Mouse (Mus musculus) MEL (cell line): ENCODE data around the gene Gm20388. TPM values are rescaled to one million over a fixed set of nuclear protein-coding genes. Genes with fewer than 3 reads are reported as not detected.

Experiments
- DNase-seq: peaks from one replicate; pipeline ENCODE4 v3.0.0; 2011; ENCODE audit warnings: low read depth, low spot score
- H3K27ac ChIP-seq: 2 replicates; pipeline ENCODE4 v1.5.1; 2012; ENCODE audit warnings: low read depth, mild to moderate bottlenecking, control low read depth, low read length, moderate library complexity; ENCODE audit not compliant: control insufficient read depth
- H3K27me3 ChIP-seq, 2 experiments: fragments of 150-350 bp in 1 of 2; sonication (generic) in 1 of 2; 2 replicates each; pipeline ENCODE4 v1.6.1; 2012; ENCODE audit warnings: low read length in 2 of 2, mild to moderate bottlenecking in 2 of 2, improper control_type of control experiment in 1 of 2, moderate library complexity in 1 of 2; ENCODE audit not compliant: insufficient read depth in 2 of 2, control insufficient read depth in 1 of 2
- H3K36me3 ChIP-seq, 2 experiments: 2 replicates each; pipeline ENCODE4 v1.6.1; 2012 to 2014; ENCODE audit warnings: low read length in 2 of 2, improper control_type of control experiment in 1 of 2, inconsistent platforms in 1 of 2, mild to moderate bottlenecking in 1 of 2; ENCODE audit not compliant: insufficient read depth in 2 of 2, control insufficient read depth in 1 of 2
- H3K4me1 ChIP-seq, 2 experiments: fragments of 150-350 bp in 1 of 2; sonication (generic) in 1 of 2; 2 replicates each; pipeline ENCODE4 v1.6.1; 2012; ENCODE audit warnings: low read length in 2 of 2, improper control_type of control experiment in 1 of 2, mild to moderate bottlenecking in 1 of 2; ENCODE audit not compliant: insufficient read depth in 2 of 2, control insufficient read depth in 1 of 2
- H3K4me3 ChIP-seq, 2 experiments: fragments of 150-350 bp in 1 of 2; sonication (generic) in 1 of 2; 2 replicates each; pipeline ENCODE4 v1.5.1; 2012; ENCODE audit warnings: low read depth in 2 of 2, low read length in 2 of 2, mild to moderate bottlenecking in 2 of 2, moderate library complexity in 2 of 2, control low read depth in 1 of 2, improper control_type of control experiment in 1 of 2; ENCODE audit not compliant: control insufficient read depth in 1 of 2, insufficient read depth in 1 of 2
- H3K79me2 ChIP-seq: 2 replicates; pipeline ENCODE4 v1.6.1; 2012; ENCODE audit warnings: mild to moderate bottlenecking, low read length, moderate library complexity; ENCODE audit not compliant: control insufficient read depth, poor library complexity, insufficient read depth
- H3K9ac ChIP-seq: 2 replicates; pipeline ENCODE4 v1.6.1; 2012; ENCODE audit warnings: low read depth, mild to moderate bottlenecking, control low read depth, low read length, moderate library complexity; ENCODE audit not compliant: control insufficient read depth, poor library complexity, severe bottlenecking
- H3K9me3 ChIP-seq: fragments of 150-350 bp; sonication (generic); replicated peaks from 2 replicates; pipeline ENCODE4 v1.6.1; 2012; ENCODE audit warnings: mild to moderate bottlenecking, low read length, improper control_type of control experiment, moderate library complexity; ENCODE audit not compliant: insufficient read depth
- BHLHE40 ChIP-seq: IDR thresholded peaks from 2 replicates; pipeline ENCODE4 v1.6.1; 2012; ENCODE audit warnings: low read depth, mild to moderate bottlenecking, inconsistent platforms, low read length, improper control_type of control experiment, borderline replicate concordance
- CHD1 ChIP-seq: IDR thresholded peaks from 2 replicates; pipeline ENCODE4 v1.6.1; 2012; ENCODE audit warnings: low read depth, mild to moderate bottlenecking, inconsistent platforms, low read length, improper control_type of control experiment
- CHD2 ChIP-seq: IDR thresholded peaks from 2 replicates; pipeline ENCODE4 v1.6.1; 2011; ENCODE audit warnings: low read length, improper control_type of control experiment
- CTCF ChIP-seq, 3 experiments: IDR thresholded peaks in 2 of 3; conservative IDR thresholded peaks in 1 of 3; 2 replicates each; pipeline ENCODE4 v1.5.1; 2011 to 2012; ENCODE audit warnings: low read length in 3 of 3, low read depth in 2 of 3, mild to moderate bottlenecking in 2 of 3, improper control_type of control experiment in 1 of 3, inconsistent platforms in 1 of 3, mixed read lengths in 1 of 3, moderate library complexity in 1 of 3; ENCODE audit not compliant: control insufficient read depth in 1 of 3, insufficient read depth in 1 of 3, poor library complexity in 1 of 3, severe bottlenecking in 1 of 3
- EP300 ChIP-seq, 2 experiments: IDR thresholded peaks; 2 replicates each; pipeline ENCODE4 v1.6.1; 2011; ENCODE audit warnings: improper control_type of control experiment in 2 of 2, low read length in 2 of 2, low read depth in 1 of 2, mild to moderate bottlenecking in 1 of 2
- ETS1 ChIP-seq: IDR thresholded peaks from 2 replicates; pipeline ENCODE4 v1.6.1; 2012; ENCODE audit warnings: low read depth, mild to moderate bottlenecking, inconsistent platforms, low read length, improper control_type of control experiment, moderate library complexity
- GABPA ChIP-seq: IDR thresholded peaks from 2 replicates; pipeline ENCODE4 v1.6.1; 2012; ENCODE audit warnings: low read depth, mild to moderate bottlenecking, inconsistent platforms, low read length, improper control_type of control experiment, moderate library complexity
- JUND ChIP-seq: IDR thresholded peaks from 2 replicates; pipeline ENCODE4 v1.6.1; 2011; ENCODE audit warnings: low read depth, mild to moderate bottlenecking, improper control_type of control experiment, low read length
- KAT2A ChIP-seq: conservative IDR thresholded peaks from 2 replicates; pipeline ENCODE4 v1.6.1; 2012; ENCODE audit warnings: low read depth, low read length, improper control_type of control experiment, inconsistent platforms
- MAFK ChIP-seq: IDR thresholded peaks from 2 replicates; pipeline ENCODE4 v1.6.1; 2011; ENCODE audit warnings: low read depth, mild to moderate bottlenecking, low read length, improper control_type of control experiment, borderline replicate concordance
- MAX ChIP-seq: IDR thresholded peaks from 2 replicates; pipeline ENCODE4 v1.6.1; 2011; ENCODE audit warnings: low read length, improper control_type of control experiment
- MXI1 ChIP-seq: IDR thresholded peaks from 2 replicates; pipeline ENCODE4 v1.6.1; 2011; ENCODE audit warnings: mild to moderate bottlenecking, low read depth, low read length, improper control_type of control experiment
- MYC ChIP-seq: IDR thresholded peaks from 2 replicates; pipeline ENCODE4 v1.6.1; 2011; ENCODE audit warnings: low read depth, mild to moderate bottlenecking, low read length, improper control_type of control experiment, moderate library complexity
- NELFE ChIP-seq: IDR thresholded peaks from 2 replicates; pipeline ENCODE4 v1.6.1; 2011; ENCODE audit warnings: low read depth, low read length, improper control_type of control experiment
- RAD21 ChIP-seq: IDR thresholded peaks from 2 replicates; pipeline ENCODE4 v1.6.1; 2011; ENCODE audit warnings: mild to moderate bottlenecking, low read depth, low read length, improper control_type of control experiment
- RCOR1 ChIP-seq: IDR thresholded peaks from 2 replicates; pipeline ENCODE4 v1.6.1; 2012; ENCODE audit warnings: low read depth, mild to moderate bottlenecking, inconsistent platforms, low read length, improper control_type of control experiment
- SIN3A ChIP-seq: IDR thresholded peaks from 2 replicates; pipeline ENCODE4 v1.6.1; 2012; ENCODE audit warnings: low read length, improper control_type of control experiment, inconsistent platforms
- SMC3 ChIP-seq: IDR thresholded peaks from 2 replicates; pipeline ENCODE4 v1.6.1; 2011; ENCODE audit warnings: low read depth, low read length, improper control_type of control experiment
- TAL1 ChIP-seq: IDR thresholded peaks from 2 replicates; pipeline ENCODE4 v1.6.1; 2012; ENCODE audit warnings: mild to moderate bottlenecking, inconsistent platforms, low read length, moderate library complexity, mixed read lengths
- TCF12 ChIP-seq: IDR thresholded peaks from 2 replicates; pipeline ENCODE4 v1.6.1; 2014; ENCODE audit warnings: low read depth, mild to moderate bottlenecking, inconsistent platforms, low read length, improper control_type of control experiment, moderate library complexity
- UBTF ChIP-seq: IDR thresholded peaks from 2 replicates; pipeline ENCODE4 v1.6.1; 2012; ENCODE audit warnings: low read depth, mild to moderate bottlenecking, inconsistent platforms, low read length, improper control_type of control experiment, moderate library complexity, borderline replicate concordance; ENCODE audit not compliant: insufficient read depth
- USF1 ChIP-seq: IDR thresholded peaks from 2 replicates; pipeline ENCODE4 v1.6.1; 2014; ENCODE audit warnings: low read depth, mild to moderate bottlenecking, inconsistent platforms, low read length, improper control_type of control experiment, moderate library complexity
- USF2 ChIP-seq, 2 experiments: IDR thresholded peaks; 2 replicates each; pipeline ENCODE4 v1.6.1; 2011 to 2012; ENCODE audit warnings: improper control_type of control experiment in 2 of 2, low read length in 2 of 2, borderline replicate concordance in 1 of 2, inconsistent platforms in 1 of 2, low read depth in 1 of 2, mild to moderate bottlenecking in 1 of 2; ENCODE audit not compliant: insufficient read depth in 1 of 2
- ZKSCAN1 ChIP-seq: IDR thresholded peaks from 2 replicates; pipeline ENCODE4 v1.6.1; 2012; ENCODE audit warnings: low read depth, mild to moderate bottlenecking, inconsistent platforms, low read length, improper control_type of control experiment, moderate library complexity
- ZMIZ1 ChIP-seq: IDR thresholded peaks from 2 replicates; pipeline ENCODE4 v1.6.1; 2012; ENCODE audit warnings: low read depth, mild to moderate bottlenecking, inconsistent platforms, low read length, improper control_type of control experiment, moderate library complexity
- ZNF384 ChIP-seq: IDR thresholded peaks from 2 replicates; pipeline ENCODE4 v1.6.1; 2012; ENCODE audit warnings: low read depth, mild to moderate bottlenecking, inconsistent platforms, low read length, improper control_type of control experiment
- polyA plus RNA-seq, 2 experiments: library from polyadenylated mRNA; stranded (reverse) in 1 of 2; unstranded in 1 of 2; fragments of >175 nt in 1 of 2; fragments of >200 nt in 1 of 2; gene quantifications; 2 replicates each; pipeline versions ENCODE4 v1.2.1 to v1.2.4; 2012; ENCODE audit warnings: low replicate concordance in 2 of 2, low read depth in 1 of 2; ENCODE audit not compliant: insufficient read length in 2 of 2, insufficient read depth in 1 of 2, missing spikeins in 1 of 2
- total RNA-seq: library from RNA; depleted of rRNA; stranded (reverse); fragments of 300-350 nt; gene quantifications from 2 replicates; pipeline ENCODE4 v1.2.3, GENCODE M21; 2012

The Gm20388 gene
- total and polyA plus RNA-seq, 3 experiments = 11.1 to 17.8 TPM; not detected in 1

DNA sequence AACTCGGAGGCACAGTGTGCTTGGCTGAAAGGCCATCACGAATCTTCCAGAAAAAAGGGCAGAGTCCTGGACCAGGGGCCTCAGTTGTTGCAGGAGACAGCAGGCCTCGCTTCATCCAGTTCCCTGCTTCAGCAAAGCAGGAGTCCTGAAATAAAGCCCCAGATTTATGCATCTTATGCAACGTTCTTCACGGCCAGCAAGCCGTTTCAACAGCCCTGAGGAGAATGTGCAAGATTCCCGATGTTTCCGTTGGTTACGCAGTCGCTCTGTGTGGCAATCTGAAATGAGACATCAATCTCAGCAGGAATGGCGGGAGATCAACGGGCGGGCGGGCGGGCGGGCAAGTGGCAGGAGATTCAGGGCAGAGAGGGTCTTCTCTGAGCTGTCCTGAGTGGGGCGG lies 830.4 kb downstream of the Gm20388 start:
- no peak for DNase-seq
- Histone ChIP-seq H3K79me2 (no peaks in the 10 kb centered on the region), H3K9me3 (no peaks in the 10 kb centered on the region), H3K27me3 (no peaks in the 10 kb centered on the region), H3K27ac (no peak overlapping the region), H3K9ac (no peak overlapping the region), H3K4me3 (no peak overlapping the region), H3K4me1 (no peaks in the 10 kb centered on the region), H3K36me3 (no peaks in the 10 kb centered on the region)
- TF ChIP-seq ETS1 (no peak), MAX (no peak), CHD2 (no peak), TCF12 (no peak), KAT2A (no peak), ZKSCAN1 (no peak), BHLHE40 (no peak), USF2 (IDR thresholded peaks at IDR 0.05; ENCODE audit: borderline replicate concordance in 1 of 2, insufficient read depth in 1 of 2, low read depth in 1 of 2, low read length in 2 of 2) (no peak), NELFE (no peak), ZNF384 (no peak), ZMIZ1 (no peak), GABPA (no peak), USF1 (no peak), CHD1 (no peak), UBTF (no peak)
- TF ChIP-seq, all 39 proteins: peak for 0

DNA sequence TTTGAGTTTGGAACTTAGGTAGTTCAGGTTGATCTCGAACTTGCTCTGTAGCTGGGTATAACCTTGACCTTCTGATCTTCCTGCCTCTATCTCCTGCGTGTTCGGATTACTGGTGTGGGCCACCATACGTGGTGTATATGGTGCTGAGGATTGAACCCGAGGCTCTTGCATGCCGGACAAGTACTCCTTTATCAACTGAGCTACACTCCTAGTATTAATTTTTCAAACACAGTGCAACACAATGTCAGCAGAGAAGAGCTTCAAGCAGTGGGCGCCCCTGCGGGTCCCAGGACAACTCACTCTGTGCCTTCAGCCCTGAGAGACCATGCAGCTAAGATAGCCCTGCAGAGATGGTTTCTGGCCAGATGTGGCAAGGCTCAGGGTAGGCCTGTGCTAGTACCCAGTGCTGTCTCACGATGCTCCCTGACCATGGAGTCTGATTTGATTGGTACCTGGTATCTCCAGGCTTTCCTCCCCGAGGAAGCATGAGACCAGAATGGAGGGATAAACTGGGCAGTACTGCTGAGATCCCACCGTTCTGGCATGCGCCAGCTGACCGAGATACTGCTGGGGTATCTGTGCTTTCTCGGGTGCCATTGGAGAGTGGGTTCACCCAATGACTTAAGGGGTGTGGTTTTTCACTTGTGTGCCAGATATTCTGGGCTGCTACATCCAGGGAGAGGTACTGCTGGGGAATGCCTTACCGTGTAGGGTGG lies 831.3 kb downstream of the Gm20388 start:
- H3K27me3 ChIP-seq = no peaks in the 10 kb centered on the region
- H3K9ac ChIP-seq = no peak overlapping the region
- H3K36me3 ChIP-seq = no peaks in the 10 kb centered on the region
- no peak for DNase-seq
- H3K79me2 ChIP-seq = no peaks in the 10 kb centered on the region
- no peak for TF ChIP-seq KAT2A
- TF ChIP-seq ZKSCAN1 = no peak
- TF ChIP-seq CTCF (IDR thresholded peaks at IDR 0.05 in 2 of 3, conservative IDR thresholded peaks at IDR 0.05 in 1 of 3; ENCODE audit: control insufficient read depth in 1 of 3, insufficient read depth in 1 of 3, low read depth in 2 of 3, low read length in 3 of 3, poor library complexity in 1 of 3, severe bottlenecking in 1 of 3) = no peak
- TF ChIP-seq SIN3A = no peak
- TF ChIP-seq RCOR1 = no peak
- no peak for TF ChIP-seq RAD21
- no peak for TF ChIP-seq EP300 (IDR thresholded peaks at IDR 0.05; ENCODE audit: low read depth in 1 of 2, low read length in 2 of 2)
- TF ChIP-seq ZNF384 = no peak
- no peak for TF ChIP-seq TAL1
- no peak for TF ChIP-seq MXI1
- TF ChIP-seq UBTF = no peak
- no peak for TF ChIP-seq JUND
- TF ChIP-seq GABPA = no peak
- no peak for TF ChIP-seq SMC3
- TF ChIP-seq MYC = no peak
- no peak for TF ChIP-seq BHLHE40
- TF ChIP-seq TCF12 = no peak
- TF ChIP-seq MAX = no peak
- no peak for TF ChIP-seq MAFK
- TF ChIP-seq, all 39 proteins: peak for 0
- Histone ChIP-seq H3K4me3 (no peak overlapping the region), H3K9me3 (no peaks in the 10 kb centered on the region), H3K4me1 (no peaks in the 10 kb centered on the region), H3K27ac (no peak overlapping the region)
